Mouse (Mus musculus) intestine, embryonic 15.5 days (tissue): Measurements from ENCODE around the gene Oas3. TPM values are rescaled to one million over a fixed set of nuclear protein-coding genes. Genes with fewer than 3 reads are reported as not detected.
"Not testable (repeated sequence)": the region's sequence is repeated elsewhere in the genome, so short reads cannot be mapped to it uniquely, and the experiment has no call there.

Experiments used
- ATAC-seq: fragments of 200-750 bp; cut with Nextera tagmentation; 2 replicates; pipeline ENCODE4 v1.8.0; 2017; ENCODE audit warnings: moderate TSS enrichment, moderate library complexity
- H3K27ac ChIP-seq: fragments of 300-500 bp; sonication (generic); 2 replicates; pipeline ENCODE4 v1.5.1; 2015; ENCODE audit warnings: mild to moderate bottlenecking, inconsistent platforms
- H3K27me3 ChIP-seq: fragments of 300-500 bp; sonication (generic); replicated peaks from 2 replicates; pipeline ENCODE4 v1.6.1; 2015; ENCODE audit warnings: inconsistent platforms
- H3K36me3 ChIP-seq: fragments of 300-500 bp; sonication (generic); 2 replicates; pipeline ENCODE4 v1.6.1; 2015; ENCODE audit warnings: inconsistent platforms
- H3K4me1 ChIP-seq: fragments of 300-500 bp; sonication (generic); replicated peaks from 2 replicates; pipeline ENCODE4 v1.6.1; 2015; ENCODE audit warnings: inconsistent platforms
- H3K4me2 ChIP-seq: fragments of 300-500 bp; sonication (generic); replicated peaks from 2 replicates; pipeline ENCODE4 v1.6.1; 2015; ENCODE audit warnings: mild to moderate bottlenecking, inconsistent platforms
- H3K4me3 ChIP-seq: fragments of 300-500 bp; sonication (generic); replicated peaks from 2 replicates; pipeline ENCODE4 v1.5.1; 2015; ENCODE audit warnings: inconsistent platforms
- H3K9ac ChIP-seq: fragments of 300-500 bp; sonication (generic); 2 replicates; pipeline ENCODE4 v1.6.1; 2015; ENCODE audit warnings: inconsistent platforms
- H3K9me3 ChIP-seq: fragments of 300-500 bp; sonication (generic); 2 replicates; pipeline ENCODE4 v1.6.1; 2016; ENCODE audit warnings: inconsistent platforms
- WGBS: fragments of 180-500 bp; shearing (Covaris S2); methylation state at CpG from one replicate; pipeline ENCODE4 v1.1.7; 2015; 5-methylcytosine and 5-hydroxymethylcytosine counted together
- polyA plus RNA-seq: library from polyadenylated mRNA; unstranded; fragments of >200 nt; fragmentation: Nextera tagmentation; extraction: Ambion mirVana; gene quantifications from 2 replicates; pipeline ENCODE4 v1.2.1, GENCODE M21; 2015

Oas3 gene
- polyA plus RNA-seq, result 0.20 TPM in 2 replicates

DNA sequence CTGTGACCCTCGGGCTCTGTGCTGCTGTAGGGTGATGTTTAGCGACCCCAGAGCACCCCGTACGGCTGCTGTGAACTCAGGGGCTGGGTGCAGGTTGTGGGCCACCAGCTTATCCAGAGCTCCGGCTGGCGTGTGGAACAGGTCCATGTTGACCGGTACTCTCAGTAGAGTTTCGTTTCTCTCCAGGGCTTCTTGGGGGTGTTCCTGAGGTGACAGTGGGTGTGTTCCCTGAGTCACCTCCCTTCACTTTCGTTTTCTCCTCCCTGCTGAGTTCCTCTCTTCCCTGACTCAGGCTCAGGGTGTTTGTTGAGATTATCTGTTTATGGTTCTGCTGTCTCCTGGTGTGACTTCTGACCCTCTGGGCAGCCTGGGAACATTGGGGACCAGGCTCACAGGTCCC, at the start of gene Oas3:
Gene Oas3 (minus strand): TSS at position 184 of the 400 bp plus-strand sequence.
- ATAC-seq, result no peak
- no peak within 1 kb of the TSS for H3K4me3 ChIP-seq
- no peak within 1 kb of the TSS for H3K4me2 ChIP-seq
- H3K9me3 ChIP-seq, result no peaks in the 10 kb centered on the region
- 57% methylated on average over 9 of the region's 9 CpGs for WGBS
- no peak within 1 kb of the TSS for H3K27ac ChIP-seq
- H3K36me3 ChIP-seq, result no peaks in the 10 kb centered on the region
- no peaks in the 10 kb centered on the region for H3K4me1 ChIP-seq
- no peaks in the 10 kb centered on the region for H3K27me3 ChIP-seq
- no peak within 1 kb of the TSS for H3K9ac ChIP-seq

- H3K9ac ChIP-seq, result no peak overlapping the region
- no peaks in the 10 kb centered on the region for H3K9me3 ChIP-seq
- H3K4me1 ChIP-seq, result no peaks in the 10 kb centered on the region
- H3K36me3 ChIP-seq, result no peaks in the 10 kb centered on the region
- no peak for ATAC-seq
- no peak overlapping the region for H3K4me2 ChIP-seq
- H3K27ac ChIP-seq, result no peak overlapping the region
- no peak overlapping the region for H3K4me3 ChIP-seq
- H3K27me3 ChIP-seq, result no peaks in the 10 kb centered on the region
Measured at GRCm38 (mm10) chr5:120818999-120819398, 41.5 kb upstream of the Oas3 start.

- Histone ChIP-seq H3K36me3 (no peaks in the 10 kb centered on the region), H3K4me3 (no peak overlapping the region), H3K4me1 (peaks cover 8% of the 10 kb centered on the region), H3K27me3 (no peaks in the 10 kb centered on the region), H3K9me3 (no peaks in the 10 kb centered on the region), H3K27ac (no peak overlapping the region), H3K9ac (no peak overlapping the region), H3K4me2 (no peak overlapping the region)
- no peak for ATAC-seq
- WGBS, result 68% methylated on average over 3 of the region's 3 CpGs
Measured at GRCm38 (mm10) chr5:120815949-120816348, 38.5 kb upstream of the Oas3 start.

DNA sequence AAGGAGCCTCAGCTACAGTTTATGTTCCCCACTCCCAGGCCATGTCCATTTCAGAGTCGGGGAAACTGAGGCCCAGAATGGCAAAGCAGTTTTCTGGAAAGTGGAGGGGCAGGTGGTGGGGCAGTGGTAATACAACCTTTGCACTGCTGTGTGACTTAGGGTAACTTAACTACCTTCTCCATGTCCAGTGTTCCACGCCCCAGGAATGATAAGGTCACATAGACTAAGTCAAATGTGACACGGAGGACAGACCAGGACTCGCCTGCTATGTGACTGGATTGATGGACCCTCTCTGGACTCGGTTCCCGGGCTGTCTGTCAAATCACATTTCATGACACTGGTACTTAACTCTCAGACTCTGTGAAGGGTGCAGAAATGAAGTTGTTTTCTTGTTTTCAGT, 35.6 kb upstream of the Oas3 start:
- 76% methylated on average over 6 of the region's 6 CpGs for WGBS
- peaks cover 8% of the 10 kb centered on the region for H3K4me1 ChIP-seq
- no peak overlapping the region for H3K27ac ChIP-seq
- peak overlapping the region; percentile 70 for H3K4me2 ChIP-seq
- no peaks in the 10 kb centered on the region for H3K9me3 ChIP-seq
- ATAC-seq, result no peak
- no peak overlapping the region for H3K9ac ChIP-seq
- H3K27me3 ChIP-seq, result no peaks in the 10 kb centered on the region
- H3K4me3 ChIP-seq, result peak overlapping the region; percentile 43
- H3K36me3 ChIP-seq, result no peaks in the 10 kb centered on the region

- Histone ChIP-seq H3K27ac (peak within 1 kb of the TSS; percentile 59), H3K4me1 (peaks cover 8% of the 10 kb centered on the region), H3K36me3 (no peaks in the 10 kb centered on the region), H3K9me3 (no peaks in the 10 kb centered on the region), H3K4me3 (peak within 1 kb of the TSS; percentile 43), H3K9ac (peak within 1 kb of the TSS; percentile 45), H3K4me2 (peak within 1 kb of the TSS; percentile 70), H3K27me3 (no peaks in the 10 kb centered on the region)
- ATAC-seq, result peak; percentile 95
- WGBS, result 4% methylated on average over 18 of the region's 18 CpGs
Measured at GRCm38 (mm10) chr5:120811951-120812819, 34.7 kb upstream of the Oas3 start, which contains the start of gene Oas1c. Oas1c (minus strand) TSS chr5:120812514.

DNA sequence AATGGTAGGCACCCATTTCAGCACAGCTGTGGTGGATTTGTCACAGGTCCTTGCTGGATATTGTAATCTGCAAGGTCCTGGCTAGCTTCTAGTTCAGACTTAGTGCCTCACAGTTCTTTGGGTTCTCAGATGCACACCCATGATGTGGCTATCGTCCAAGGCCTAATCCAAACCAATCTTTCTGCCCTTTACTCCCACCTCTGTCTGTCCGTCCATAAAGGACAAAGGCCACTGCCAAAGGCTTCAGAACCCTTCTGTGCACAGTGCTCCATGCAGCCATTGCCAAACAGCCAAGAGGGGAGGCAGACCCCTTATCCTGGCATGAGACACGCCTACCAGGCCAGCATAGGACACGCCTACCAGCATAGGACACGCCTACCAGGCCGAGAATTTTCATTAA, 31.7 kb upstream of the Oas3 start:
- H3K4me3 ChIP-seq, result no peak overlapping the region
- WGBS, result 44% methylated on average over 6 of the region's 6 CpGs

GRCm38 (mm10) chr5:120806458-120806857, 29.0 kb upstream of the Oas3 start:
- H3K9me3 ChIP-seq, result no peaks in the 10 kb centered on the region
- no peak overlapping the region for H3K4me3 ChIP-seq
- no peak overlapping the region for H3K4me2 ChIP-seq
- H3K27ac ChIP-seq, result no peak overlapping the region
- H3K4me1 ChIP-seq, result no peaks in the 10 kb centered on the region
- H3K36me3 ChIP-seq, result no peaks in the 10 kb centered on the region
- ATAC-seq, result no peak
- WGBS, result 85% methylated on average over 1 of the region's 1 CpGs
- H3K27me3 ChIP-seq, result no peaks in the 10 kb centered on the region
- H3K9ac ChIP-seq, result no peak overlapping the region

More for the DNA sequence above, 31.7 kb upstream of the Oas3 start:
- ATAC-seq, result no peak
- H3K36me3 ChIP-seq, result no peaks in the 10 kb centered on the region
- H3K9me3 ChIP-seq, result no peaks in the 10 kb centered on the region
- no peaks in the 10 kb centered on the region for H3K27me3 ChIP-seq
- no peak overlapping the region for H3K9ac ChIP-seq
- peaks cover 8% of the 10 kb centered on the region for H3K4me1 ChIP-seq
- no peak overlapping the region for H3K27ac ChIP-seq
- no peak overlapping the region for H3K4me2 ChIP-seq

DNA sequence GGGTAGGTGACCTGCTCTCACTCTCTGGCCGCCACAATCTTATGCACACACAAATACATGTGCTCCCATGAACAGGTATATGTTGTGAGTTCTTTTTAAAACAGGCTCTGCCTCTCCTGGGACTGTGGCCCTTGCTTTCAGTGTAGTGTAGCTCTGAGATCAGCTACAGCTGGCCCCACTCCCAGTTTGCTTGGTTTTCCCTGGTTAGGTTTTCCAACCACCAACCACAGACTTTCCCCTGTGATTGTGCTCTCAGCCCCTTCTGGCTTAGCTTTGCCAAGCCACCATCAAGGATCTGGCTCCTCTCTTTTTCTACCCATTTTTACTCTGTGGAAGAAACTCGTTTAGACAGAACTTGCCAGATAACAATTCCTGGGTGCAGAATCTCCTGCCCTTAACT, 26.1 kb upstream of the Oas3 start:
- Histone ChIP-seq H3K27ac (no peak overlapping the region), H3K4me3 (no peak overlapping the region), H3K9ac (no peak overlapping the region), H3K4me2 (no peak overlapping the region), H3K4me1 (no peaks in the 10 kb centered on the region), H3K9me3 (no peaks in the 10 kb centered on the region), H3K27me3 (no peaks in the 10 kb centered on the region), H3K36me3 (no peaks in the 10 kb centered on the region)
- no peak for ATAC-seq
- WGBS, result 60% methylated on average over 2 of the region's 2 CpGs

- not testable (repeated sequence) for H3K4me2 ChIP-seq, H3K4me3 ChIP-seq, H3K36me3 ChIP-seq, H3K27ac ChIP-seq, H3K4me1 ChIP-seq, ATAC-seq, H3K27me3 ChIP-seq, H3K9ac ChIP-seq, H3K9me3 ChIP-seq
- WGBS, result 66% methylated on average over 2 of the region's 2 CpGs
Measured at GRCm38 (mm10) chr5:120798943-120799342, 21.5 kb upstream of the Oas3 start.

- not testable (repeated sequence) for H3K27me3 ChIP-seq, H3K27ac ChIP-seq, H3K4me2 ChIP-seq, H3K9me3 ChIP-seq, H3K4me1 ChIP-seq, ATAC-seq, H3K9ac ChIP-seq, H3K4me3 ChIP-seq, H3K36me3 ChIP-seq
- 73% methylated on average over 5 of the region's 5 CpGs for WGBS
Measured at GRCm38 (mm10) chr5:120798147-120798546, 20.7 kb upstream of the Oas3 start.

GRCm38 (mm10) chr5:120795480-120796034, 18.1 kb upstream of the Oas3 start, which contains the start of gene Oas1e:
Oas1e (minus strand) TSS chr5:120795530.
- H3K4me3 ChIP-seq, H3K27me3 ChIP-seq, H3K27ac ChIP-seq, H3K4me2 ChIP-seq, ATAC-seq, H3K4me1 ChIP-seq, H3K9ac ChIP-seq, H3K9me3 ChIP-seq, H3K36me3 ChIP-seq: not testable (repeated sequence)
- WGBS, result 65% methylated on average over 9 of the region's 9 CpGs

DNA sequence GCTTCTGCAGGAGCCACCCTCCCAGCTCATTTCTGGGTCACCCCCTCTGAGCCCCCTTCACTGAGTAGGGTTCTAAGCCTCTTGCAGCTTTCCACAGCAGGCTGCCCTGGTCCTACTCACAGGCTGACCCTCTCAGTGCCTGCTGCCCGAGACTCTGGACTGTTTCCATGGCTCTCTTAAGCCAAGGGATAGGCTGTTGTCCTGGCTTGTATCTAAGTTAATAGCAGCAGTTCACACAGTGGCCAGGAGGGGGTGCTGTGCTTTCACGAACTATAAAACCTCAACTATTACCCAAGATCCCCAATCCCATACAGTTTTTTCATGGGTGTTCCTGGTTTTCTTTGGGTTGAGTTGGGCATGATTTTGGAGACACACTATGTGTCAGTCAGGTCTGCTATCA, 15.6 kb upstream of the Oas3 start:
- Histone ChIP-seq H3K36me3 (no peaks in the 10 kb centered on the region), H3K9ac (no peak overlapping the region), H3K27ac (no peak overlapping the region), H3K4me1 (no peaks in the 10 kb centered on the region), H3K27me3 (no peaks in the 10 kb centered on the region), H3K9me3 (no peaks in the 10 kb centered on the region), H3K4me2 (no peak overlapping the region), H3K4me3 (no peak overlapping the region)
- ATAC-seq, result no peak
- WGBS, result 23% methylated on average over 2 of the region's 2 CpGs

- no peak for ATAC-seq
- H3K4me3 ChIP-seq, result no peak overlapping the region
- no peaks in the 10 kb centered on the region for H3K9me3 ChIP-seq
- H3K27ac ChIP-seq, result no peak overlapping the region
- H3K9ac ChIP-seq, result no peak overlapping the region
- no peak overlapping the region for H3K4me2 ChIP-seq
- no peaks in the 10 kb centered on the region for H3K36me3 ChIP-seq
- no peaks in the 10 kb centered on the region for H3K27me3 ChIP-seq
- 77% methylated on average over 3 of the region's 3 CpGs for WGBS
- no peaks in the 10 kb centered on the region for H3K4me1 ChIP-seq
Measured at GRCm38 (mm10) chr5:120787042-120787441, 9.6 kb upstream of the Oas3 start.
